In the genomic region with DNA sequence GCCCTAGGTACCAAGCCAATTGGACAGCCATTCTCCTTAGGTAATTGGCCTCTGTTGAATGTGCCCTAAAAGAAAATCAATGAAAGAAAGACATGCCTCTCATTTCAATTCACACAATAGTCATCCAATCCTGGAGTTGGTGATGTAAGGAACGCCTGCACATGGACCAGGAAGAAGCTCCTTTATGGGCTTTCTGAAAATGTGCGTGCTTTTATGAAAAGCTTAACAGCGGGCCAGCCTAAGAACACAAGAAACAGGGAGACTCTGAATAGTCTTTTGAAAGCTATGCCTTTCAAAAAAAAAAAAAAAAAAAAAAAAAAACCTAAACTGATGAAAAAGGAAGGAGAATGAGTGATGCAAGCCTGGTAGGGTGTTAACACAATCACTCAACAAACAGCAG, we compare ENCODE assay signal across 16 mouse cellular contexts.
DNase-seq lines count a peak whose midpoint lies in the region; ATAC-seq and TF ChIP-seq lines count a peak whose summit lies in the region.
"Had no signal": no experiment of that assay in that cellular context is flagged by ENCODE, and none has a peak within 500 bp of the region (broad histone marks: within the 10 kb centered on the region; RNA-seq: fewer than 3 reads in every experiment).

No protein-coding gene starts in this region.

- no peaks in the 10 kb centered on the region for H3K4me1 ChIP-seq in forebrain, embryonic 12.5 days
- H3K4me1 ChIP-seq in forebrain, embryonic 16.5 days (replicated peaks; ENCODE audit: control insufficient read depth, insufficient read depth, low read length): no peaks in the 10 kb centered on the region
- no peaks in the 10 kb centered on the region for H3K4me1 ChIP-seq in forebrain, embryonic 14.5 days (ENCODE audit: control insufficient read depth, insufficient read depth, low read length)
- H3K4me1 ChIP-seq in forebrain, postnatal 0 days (ENCODE audit: insufficient read depth): no peaks in the 10 kb centered on the region
- H3K4me1 ChIP-seq: embryonic facial prominence, embryonic 10.5 days; embryonic facial prominence, embryonic 12.5 days had no signal

- peak; percentile 20 for DNase-seq in forebrain, embryonic 14.5 days (ENCODE audit: low spot score)
- DNase-seq in forebrain, postnatal 0 days: no peak
- DNase-seq: adrenal gland, adult 2 months; adrenal gland, postnatal 10 days; adrenal gland, postnatal 25 days; cerebellum, adult 11-12 months; cerebellum, adult 2 months; cerebellum, adult 9-10 months; cerebellum, postnatal 10 days; cerebellum, postnatal 25 days; gastrocnemius, adult 2 months had no signal

- TF ChIP-seq CTCF in forebrain, postnatal 0 days (IDR thresholded peaks at IDR 0.05; ENCODE audit: low read depth): no peak

- peak; percentile 81; the same call in 1 of the 2 replicates for ATAC-seq in forebrain, embryonic 12.5 days (ENCODE audit: low FRiP score)
- ATAC-seq in forebrain, embryonic 16.5 days: no peak
- peak; percentile 55 for ATAC-seq in forebrain, embryonic 14.5 days
- no peak for ATAC-seq in forebrain, postnatal 0 days
- no peak for ATAC-seq in erythroid progenitor cell, adult 5-6 weeks (replicated peaks; ENCODE audit: low FRiP score, poor library complexity, severe bottlenecking)

- H3K4me2 ChIP-seq in forebrain, embryonic 12.5 days: no peak overlapping the region
- no peak overlapping the region for H3K4me2 ChIP-seq in forebrain, embryonic 16.5 days (ENCODE audit: low read length)
- H3K4me2 ChIP-seq in forebrain, embryonic 14.5 days (ENCODE audit: low read length): no peak overlapping the region
- no peak overlapping the region for H3K4me2 ChIP-seq in forebrain, postnatal 0 days (ENCODE audit: low read depth)
- H3K4me2 ChIP-seq: embryonic facial prominence, embryonic 12.5 days had no signal

- WGBS in forebrain, embryonic 12.5 days: 38% methylated on average over 3 of the region's 3 CpGs
- 24% methylated on average over 3 of the region's 3 CpGs for WGBS in forebrain, embryonic 16.5 days
- WGBS in forebrain, embryonic 14.5 days: 39% methylated on average over 3 of the region's 3 CpGs
- 43% methylated on average over 3 of the region's 3 CpGs for WGBS in forebrain, postnatal 0 days

- H3K27me3 ChIP-seq in forebrain, embryonic 12.5 days: peaks cover 3% of the 10 kb centered on the region; the same call in 1 of the 2 replicates
- no peaks in the 10 kb centered on the region for H3K27me3 ChIP-seq in forebrain, embryonic 16.5 days (replicated peaks; ENCODE audit: control insufficient read depth, insufficient read depth, low read length)
- no peaks in the 10 kb centered on the region for H3K27me3 ChIP-seq in forebrain, embryonic 14.5 days (replicated peaks; ENCODE audit: control insufficient read depth, insufficient read depth, low read length)
- H3K27me3 ChIP-seq in forebrain, postnatal 0 days (ENCODE audit: insufficient read depth, low read length): no peaks in the 10 kb centered on the region
- H3K27me3 ChIP-seq: embryonic facial prominence, embryonic 12.5 days had no signal

- H3K4me3 ChIP-seq in forebrain, embryonic 12.5 days (replicated peaks): no peak overlapping the region
- no peak overlapping the region for H3K4me3 ChIP-seq in forebrain, embryonic 16.5 days (replicated peaks; ENCODE audit: low read length)
- no peak overlapping the region for H3K4me3 ChIP-seq in forebrain, embryonic 14.5 days (ENCODE audit: low read depth, low read length)
- H3K4me3 ChIP-seq in forebrain, postnatal 0 days (ENCODE audit: low read depth, low read length): no peak overlapping the region
- H3K4me3 ChIP-seq: embryonic facial prominence, embryonic 10.5 days; embryonic facial prominence, embryonic 12.5 days; gastrocnemius, adult 2 months had no signal

- H3K9ac ChIP-seq in forebrain, embryonic 12.5 days: no peak overlapping the region
- no peak overlapping the region for H3K9ac ChIP-seq in forebrain, embryonic 16.5 days (replicated peaks; ENCODE audit: low read depth, low read length)
- no peak overlapping the region for H3K9ac ChIP-seq in forebrain, embryonic 14.5 days (ENCODE audit: low read length)
- H3K9ac ChIP-seq in forebrain, postnatal 0 days: no peak overlapping the region
- H3K9ac ChIP-seq: embryonic facial prominence, embryonic 12.5 days had no signal

- no peaks in the 10 kb centered on the region for H3K36me3 ChIP-seq in forebrain, embryonic 12.5 days (replicated peaks)
- no peaks in the 10 kb centered on the region for H3K36me3 ChIP-seq in forebrain, embryonic 16.5 days (ENCODE audit: control insufficient read depth, insufficient read depth)
- H3K36me3 ChIP-seq in forebrain, embryonic 14.5 days (ENCODE audit: control insufficient read depth, insufficient read depth, low read length): no peaks in the 10 kb centered on the region
- H3K36me3 ChIP-seq in forebrain, postnatal 0 days (ENCODE audit: insufficient read depth): no peaks in the 10 kb centered on the region
- H3K36me3 ChIP-seq: embryonic facial prominence, embryonic 10.5 days; embryonic facial prominence, embryonic 12.5 days had no signal

- H3K27ac ChIP-seq in forebrain, embryonic 12.5 days: no peak overlapping the region
- no peak overlapping the region for H3K27ac ChIP-seq in forebrain, embryonic 16.5 days (ENCODE audit: low read length)
- no peak overlapping the region for H3K27ac ChIP-seq in forebrain, embryonic 14.5 days (ENCODE audit: low read depth, low read length)
- H3K27ac ChIP-seq in forebrain, postnatal 0 days (ENCODE audit: low read depth, low read length): no peak overlapping the region
- H3K27ac ChIP-seq: embryonic facial prominence, embryonic 10.5 days; embryonic facial prominence, embryonic 12.5 days; gastrocnemius, adult 2 months had no signal

- no peaks in the 10 kb centered on the region for H3K9me3 ChIP-seq in forebrain, embryonic 12.5 days
- no peaks in the 10 kb centered on the region for H3K9me3 ChIP-seq in forebrain, embryonic 16.5 days (ENCODE audit: control insufficient read depth, low read length)
- H3K9me3 ChIP-seq in forebrain, embryonic 14.5 days (replicated peaks; ENCODE audit: control insufficient read depth, low read length): no peaks in the 10 kb centered on the region
- H3K9me3 ChIP-seq in forebrain, postnatal 0 days (ENCODE audit: low read length): no peaks in the 10 kb centered on the region
- H3K9me3 ChIP-seq: embryonic facial prominence, embryonic 10.5 days; embryonic facial prominence, embryonic 12.5 days had no signal

Comparison
In these comparisons a context has a peak if more than half of its experiments do, and no peak if none do; other contexts are left out.
1. ATAC-seq: peak in forebrain, embryonic 12.5 days (single experiment) and forebrain, embryonic 14.5 days (single experiment); none in forebrain, embryonic 16.5 days (single experiment), forebrain, postnatal 0 days (single experiment) and erythroid progenitor cell, adult 5-6 weeks (single experiment).